Mouse (Mus musculus) midbrain, embryonic 16.5 days (tissue): ENCODE data around the gene Dus2. TPM values are rescaled to one million over a fixed set of nuclear protein-coding genes. Genes with fewer than 3 reads are reported as not detected.

Source experiments
- ATAC-seq: fragments of 200-750 bp; cut with Nextera tagmentation; 2 replicates; pipeline ENCODE4 v1.8.0; 2017; ENCODE audit warnings: moderate TSS enrichment
- H3K27ac ChIP-seq: fragments of 300-500 bp; sonication (generic); 2 replicates; pipeline ENCODE4 v1.5.1; 2014; ENCODE audit warnings: mild to moderate bottlenecking, low read length, mixed read lengths
- H3K27me3 ChIP-seq: fragments of 300-500 bp; sonication (generic); 2 replicates; pipeline ENCODE4 v1.6.1; 2014; ENCODE audit warnings: low read depth, low read length, mixed read lengths; ENCODE audit not compliant: control insufficient read depth, insufficient read depth
- H3K36me3 ChIP-seq: fragments of 300-500 bp; sonication (generic); 2 replicates; pipeline ENCODE4 v1.6.1; 2014; ENCODE audit warnings: mild to moderate bottlenecking, low read length, moderate library complexity, mixed read lengths; ENCODE audit not compliant: control insufficient read depth, insufficient read depth
- H3K4me1 ChIP-seq: fragments of 300-500 bp; sonication (generic); 2 replicates; pipeline ENCODE4 v1.6.1; 2014; ENCODE audit warnings: mild to moderate bottlenecking, low read length, mixed read lengths; ENCODE audit not compliant: control insufficient read depth, insufficient read depth
- H3K4me2 ChIP-seq: fragments of 300-500 bp; sonication (generic); 2 replicates; pipeline ENCODE4 v1.6.1; 2014; ENCODE audit warnings: mild to moderate bottlenecking, low read length, mixed read lengths
- H3K4me3 ChIP-seq: fragments of 300-500 bp; sonication (generic); 2 replicates; pipeline ENCODE4 v1.5.1; 2014; ENCODE audit warnings: low read depth, mild to moderate bottlenecking, low read length, moderate library complexity, mixed read lengths
- H3K9ac ChIP-seq: fragments of 300-500 bp; sonication (generic); 2 replicates; pipeline ENCODE4 v1.6.1; 2014; ENCODE audit warnings: low read depth, low read length, mixed read lengths
- H3K9me3 ChIP-seq: fragments of 300-500 bp; sonication (generic); replicated peaks from 2 replicates; pipeline ENCODE4 v1.6.1; 2014; ENCODE audit warnings: mild to moderate bottlenecking, low read length, mixed read lengths; ENCODE audit not compliant: control insufficient read depth, poor library complexity, severe bottlenecking
- WGBS: fragments of 180-500 bp; shearing (Covaris S2); extraction: QIAGEN DNeasy Blood & Tissue Kit; methylation state at CpG from one replicate; pipeline ENCODE4 v1.1.7; 2014; 5-methylcytosine and 5-hydroxymethylcytosine counted together
- polyA plus RNA-seq: library from polyadenylated mRNA; unstranded; fragments of >200 nt; fragmentation: Nextera tagmentation; extraction: Ambion mirVana; gene quantifications from 2 replicates; pipeline ENCODE4 v1.2.1, GENCODE M21; 2015

The Dus2 gene
- polyA plus RNA-seq, 1 experiment from 2014 or later, result 29.4 TPM

DNA sequence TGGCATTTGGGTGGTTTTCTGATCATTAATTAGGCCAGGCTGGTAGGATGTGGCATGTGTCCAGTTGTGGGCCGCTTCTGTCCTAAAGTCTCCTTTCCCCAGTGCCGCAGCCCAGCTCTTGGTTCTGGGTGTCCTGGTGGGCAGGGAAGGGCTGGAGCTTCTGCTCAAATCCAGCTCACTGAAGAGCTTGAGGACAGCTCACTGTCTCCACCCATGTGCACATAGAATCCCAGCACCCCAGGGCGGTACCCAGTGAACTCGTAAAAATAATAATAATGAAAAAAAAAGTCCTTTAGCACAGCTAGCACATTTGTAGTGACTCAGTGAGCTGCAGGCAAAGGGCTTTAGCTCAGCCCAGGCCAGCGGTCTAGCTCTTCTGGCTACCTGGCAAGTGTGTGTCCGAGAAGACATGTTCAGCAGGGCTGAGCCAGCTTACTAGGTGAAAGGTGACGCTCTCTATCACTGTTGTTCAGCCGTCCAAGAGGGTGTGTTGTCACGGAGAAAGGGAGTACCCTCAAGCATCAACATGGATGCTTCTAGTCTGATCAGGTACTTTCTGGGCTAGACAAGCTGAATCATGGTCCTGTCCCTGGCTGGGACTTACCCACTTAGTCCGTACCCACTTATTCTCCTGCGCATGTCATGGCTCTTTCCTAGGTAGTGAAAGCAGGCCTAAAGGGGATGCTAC lies 55.9 kb downstream of the Dus2 start:
- Histone ChIP-seq H3K9me3 (no peaks in the 10 kb centered on the region), H3K27ac (no peak overlapping the region), H3K9ac (no peak overlapping the region), H3K4me3 (no peak overlapping the region), H3K36me3 (peaks cover 6% of the 10 kb centered on the region), H3K4me1 (no peaks in the 10 kb centered on the region), H3K27me3 (no peaks in the 10 kb centered on the region), H3K4me2 (no peak overlapping the region)
- 96% methylated on average over 11 of the region's 11 CpGs for WGBS
- no peak for ATAC-seq

- Histone ChIP-seq H3K36me3 (peaks cover 8% of the 10 kb centered on the region), H3K4me1 (no peaks in the 10 kb centered on the region), H3K9ac (no peak overlapping the region), H3K27me3 (no peaks in the 10 kb centered on the region), H3K27ac (no peak overlapping the region), H3K4me2 (no peak overlapping the region), H3K9me3 (no peaks in the 10 kb centered on the region), H3K4me3 (no peak overlapping the region)
- WGBS, result 83% methylated on average over 5 of the region's 5 CpGs
- ATAC-seq, result no peak
Observed at GRCm38 (mm10) chr8:106047854-106048630, 56.9 kb downstream of the Dus2 start.

GRCm38 (mm10) chr8:106049840-106050239 lies 58.7 kb downstream of the Dus2 start:
- WGBS, result 86% methylated on average over 6 of the region's 6 CpGs
- Histone ChIP-seq H3K27me3 (no peaks in the 10 kb centered on the region), H3K9ac (no peak overlapping the region), H3K27ac (no peak overlapping the region), H3K4me3 (no peak overlapping the region), H3K9me3 (no peaks in the 10 kb centered on the region), H3K4me1 (no peaks in the 10 kb centered on the region), H3K4me2 (no peak overlapping the region), H3K36me3 (peaks cover 16% of the 10 kb centered on the region)
- no peak for ATAC-seq

DNA sequence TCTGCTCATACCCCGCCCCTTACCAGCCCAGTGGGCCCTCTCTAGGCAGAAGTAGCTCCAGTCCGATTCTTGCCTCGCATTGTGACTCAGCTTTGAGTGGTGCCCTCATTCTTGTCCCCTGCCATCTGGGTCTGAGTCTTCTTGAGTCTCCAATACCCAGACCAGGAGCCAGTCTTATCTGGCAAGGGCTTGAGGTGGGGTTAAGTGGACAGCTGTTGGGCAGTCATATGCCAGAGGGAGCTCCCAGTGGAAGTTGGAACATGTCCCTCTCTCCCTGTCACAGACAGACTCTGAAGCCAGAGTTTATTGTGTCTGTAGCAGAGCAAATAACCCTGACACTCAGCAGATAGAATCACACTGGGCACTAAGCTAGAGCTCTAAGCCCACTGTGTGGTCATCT lies 59.9 kb downstream of the Dus2 start:
- no peak overlapping the region for H3K4me3 ChIP-seq
- H3K27ac ChIP-seq, result no peak overlapping the region
- no peaks in the 10 kb centered on the region for H3K27me3 ChIP-seq
- 92% methylated on average over 3 of the region's 3 CpGs for WGBS
- no peak overlapping the region for H3K9ac ChIP-seq
- H3K4me2 ChIP-seq, result no peak overlapping the region
- H3K36me3 ChIP-seq, result peaks cover 16% of the 10 kb centered on the region
- H3K9me3 ChIP-seq, result no peaks in the 10 kb centered on the region
- ATAC-seq, result no peak
- no peaks in the 10 kb centered on the region for H3K4me1 ChIP-seq

DNA sequence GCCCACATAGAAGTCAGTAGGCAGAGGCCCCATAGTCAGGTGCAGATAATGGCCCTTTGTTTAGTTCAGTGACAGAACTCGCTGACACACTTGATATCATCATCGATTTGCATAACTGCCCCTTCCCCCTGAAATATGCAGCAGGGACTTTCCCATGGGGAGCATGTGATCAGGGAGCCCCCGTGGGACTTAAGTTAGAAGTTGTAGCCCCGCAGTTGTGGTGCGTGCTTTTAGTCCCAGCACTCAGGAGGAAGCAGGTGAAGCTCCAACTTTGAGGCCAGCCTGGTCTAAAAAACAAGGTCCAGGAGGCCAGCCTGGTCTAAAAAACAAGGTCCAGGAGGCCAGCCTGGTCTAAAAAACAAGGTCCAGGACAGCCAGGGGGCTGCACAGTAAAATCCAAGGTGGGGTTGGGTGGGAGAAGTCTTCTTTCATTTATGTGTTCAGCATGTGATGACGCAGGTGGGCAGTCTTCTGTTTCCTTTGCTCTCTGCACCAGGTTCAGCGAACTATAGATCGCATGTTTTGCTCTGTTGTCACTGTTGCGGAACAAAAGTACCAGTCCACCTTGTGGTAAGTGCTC lies 61.5 kb downstream of the Dus2 start:
- no peak overlapping the region for H3K4me2 ChIP-seq
- WGBS, result 93% methylated on average over 9 of the region's 9 CpGs
- ATAC-seq, result no peak
- H3K9ac ChIP-seq, result no peak overlapping the region
- no peaks in the 10 kb centered on the region for H3K9me3 ChIP-seq
- no peaks in the 10 kb centered on the region for H3K4me1 ChIP-seq
- no peak overlapping the region for H3K4me3 ChIP-seq
- no peaks in the 10 kb centered on the region for H3K27me3 ChIP-seq
- peaks cover 16% of the 10 kb centered on the region for H3K36me3 ChIP-seq
- H3K27ac ChIP-seq, result no peak overlapping the region

DNA sequence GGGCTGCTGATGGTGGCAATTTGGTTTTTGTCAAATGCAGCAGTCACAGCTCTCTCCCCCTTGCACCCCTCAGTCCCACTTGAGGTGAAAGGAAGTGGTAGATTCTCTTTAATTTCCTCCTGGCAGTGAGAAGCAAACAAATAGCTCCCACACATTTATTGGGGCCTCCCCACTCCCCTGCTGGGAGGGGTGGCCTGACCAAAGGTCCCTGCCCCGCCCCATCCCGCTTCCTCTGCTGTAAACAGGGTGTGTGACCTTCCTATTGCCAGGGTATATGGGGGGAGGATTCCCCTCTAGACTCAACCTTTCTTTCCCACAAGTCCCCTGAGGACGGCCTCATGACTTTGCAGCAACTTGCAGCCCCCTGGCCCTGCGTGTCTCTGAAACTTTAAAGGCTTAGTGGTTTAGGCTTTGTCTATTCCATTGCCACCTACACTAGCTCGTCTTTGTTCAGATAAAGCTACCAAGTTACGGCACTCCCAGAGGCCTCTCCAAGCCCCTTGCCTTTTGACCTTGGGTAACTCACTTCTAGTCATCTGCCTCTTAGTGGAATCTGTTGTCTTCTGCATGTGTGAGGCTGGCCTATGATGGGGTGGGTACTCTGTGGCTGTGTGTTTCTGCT lies 63.2 kb downstream of the Dus2 start:
- Histone ChIP-seq H3K36me3 (peaks cover 16% of the 10 kb centered on the region), H3K9me3 (no peaks in the 10 kb centered on the region), H3K27ac (no peak overlapping the region), H3K27me3 (no peaks in the 10 kb centered on the region), H3K9ac (no peak overlapping the region), H3K4me3 (no peak overlapping the region), H3K4me2 (no peak overlapping the region), H3K4me1 (peaks cover 5% of the 10 kb centered on the region; the same call in 1 of the 2 replicates)
- no peak for ATAC-seq
- 76% methylated on average over 6 of the region's 6 CpGs for WGBS

DNA sequence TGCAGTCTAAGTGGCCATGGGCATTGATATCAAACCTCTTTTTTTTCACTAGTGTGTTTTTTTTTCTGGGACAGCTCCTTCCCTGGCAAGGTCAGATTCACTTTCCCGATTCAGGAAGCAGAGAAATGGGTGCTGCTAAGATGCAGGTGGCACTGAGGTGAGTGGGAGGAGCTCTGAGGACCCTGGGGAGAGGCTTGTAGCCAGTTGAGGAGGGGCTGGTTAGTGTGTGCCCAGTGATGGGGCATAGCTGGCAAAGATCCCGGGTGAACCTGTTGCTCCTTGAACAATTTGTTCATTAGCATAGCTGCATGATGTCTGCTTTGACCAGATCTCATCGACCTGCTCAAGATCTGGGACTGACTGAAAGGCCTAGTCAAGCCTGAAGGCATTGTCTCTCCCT lies 63.9 kb downstream of the Dus2 start:
- no peaks in the 10 kb centered on the region for H3K27me3 ChIP-seq
- H3K36me3 ChIP-seq, result peaks cover 12% of the 10 kb centered on the region
- no peaks in the 10 kb centered on the region for H3K9me3 ChIP-seq
- no peak overlapping the region for H3K9ac ChIP-seq
- no peak overlapping the region for H3K27ac ChIP-seq
- no peak overlapping the region for H3K4me3 ChIP-seq
- no peak for ATAC-seq
- 50% methylated on average over 3 of the region's 3 CpGs for WGBS
- H3K4me1 ChIP-seq, result peaks cover 5% of the 10 kb centered on the region; the same call in 1 of the 2 replicates
- no peak overlapping the region for H3K4me2 ChIP-seq

GRCm38 (mm10) chr8:106056455-106056982 lies 65.4 kb downstream of the Dus2 start:
- Histone ChIP-seq H3K4me3 (no peak overlapping the region), H3K9ac (no peak overlapping the region), H3K4me1 (peaks cover 16% of the 10 kb centered on the region), H3K9me3 (no peaks in the 10 kb centered on the region), H3K27me3 (no peaks in the 10 kb centered on the region), H3K4me2 (no peak overlapping the region), H3K27ac (no peak overlapping the region), H3K36me3 (peaks cover 9% of the 10 kb centered on the region)
- ATAC-seq, result no peak
- WGBS, result 91% methylated on average over 4 of the region's 4 CpGs
